Mouse (Mus musculus) hindbrain, postnatal 0 days (tissue): ENCODE measurements at regions not wholly inside any gene's neighbourhood (a gene's known extent, or its start where the extent isn't known, plus 50 kb on each side); places are given as distances from the start of the nearest gene placed in this dataset.
A peak's percentile ranks its signal among the peaks of the same experiment; 100 is the strongest.
"Not testable (repeated sequence)": the region's sequence is repeated elsewhere in the genome, so short reads cannot be mapped to it uniquely, and the experiment has no call there.

Source experiments
- ATAC-seq: fragments of 200-750 bp; cut with Nextera tagmentation; 2 replicates; pipeline ENCODE4 v1.8.0; 2017; ENCODE audit warnings: mild to moderate bottlenecking, moderate TSS enrichment, moderate library complexity
- DNase-seq: peaks from one replicate; pipeline ENCODE4 v3.0.0-alpha.2; 2015; ENCODE audit warnings: low spot score
- H3K27ac ChIP-seq: fragments of 300-500 bp; sonication (generic); 2 replicates; pipeline ENCODE4 v1.5.1; 2014; ENCODE audit warnings: mild to moderate bottlenecking
- H3K27me3 ChIP-seq: fragments of 300-500 bp; sonication (generic); 2 replicates; pipeline ENCODE4 v1.6.1; 2014; ENCODE audit warnings: low read length, mixed read lengths; ENCODE audit not compliant: insufficient read depth
- H3K36me3 ChIP-seq: fragments of 300-500 bp; sonication (generic); 2 replicates; pipeline ENCODE4 v1.6.1; 2014; ENCODE audit warnings: low read length, mixed read lengths; ENCODE audit not compliant: insufficient read depth
- H3K4me1 ChIP-seq: fragments of 300-500 bp; sonication (generic); 2 replicates; pipeline ENCODE4 v1.6.1; 2014; ENCODE audit warnings: antibody characterized with exemption, low read length, mixed read lengths; ENCODE audit not compliant: insufficient read depth
- H3K4me2 ChIP-seq: fragments of 300-500 bp; sonication (generic); 2 replicates; pipeline ENCODE4 v1.6.1; 2014; ENCODE audit warnings: low read depth, mild to moderate bottlenecking, low read length, moderate library complexity, mixed read lengths
- H3K4me3 ChIP-seq: fragments of 300-500 bp; sonication (generic); 2 replicates; pipeline ENCODE4 v1.5.1; 2014; ENCODE audit warnings: low read length
- H3K9ac ChIP-seq: fragments of 300-500 bp; sonication (generic); replicated peaks from 2 replicates; pipeline ENCODE4 v1.6.1; 2014; ENCODE audit warnings: mild to moderate bottlenecking, low read length, moderate library complexity, mixed read lengths
- H3K9me3 ChIP-seq: fragments of 300-500 bp; sonication (generic); 2 replicates; pipeline ENCODE4 v1.6.1; 2016; ENCODE audit warnings: low read length, mixed read lengths
- CTCF ChIP-seq: IDR thresholded peaks from 2 replicates; pipeline ENCODE4 v1.5.1; 2016; ENCODE audit warnings: antibody characterized with exemption, control low read depth, low read depth
- WGBS: fragments of 180-500 bp; shearing (Covaris S2); extraction: QIAGEN DNeasy Blood & Tissue Kit; methylation state at CpG from one replicate; pipeline ENCODE4 v1.1.7; 2014; 5-methylcytosine and 5-hydroxymethylcytosine counted together

DNA sequence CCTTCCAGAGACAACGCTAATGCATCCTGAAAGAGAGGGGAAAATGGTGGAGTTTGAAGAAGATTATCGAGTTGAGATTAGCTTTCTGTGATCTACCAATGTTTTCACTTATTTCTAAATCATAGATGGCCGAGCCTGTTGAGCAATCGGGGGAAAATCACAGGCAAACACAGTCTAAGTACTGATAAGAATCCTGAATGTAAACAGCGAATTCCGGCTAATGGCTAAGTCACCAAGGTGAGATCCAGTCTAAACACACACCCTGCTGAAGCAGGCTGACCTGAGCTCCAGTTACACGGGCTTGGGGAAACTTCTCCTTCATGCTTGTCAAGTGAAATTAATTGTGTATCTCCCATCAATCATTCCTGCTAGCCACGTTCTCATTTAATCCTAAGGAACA, 103.4 kb downstream of the Sox2 start:
- H3K4me1 ChIP-seq, result no peaks in the 10 kb centered on the region
- H3K4me2 ChIP-seq, result no peak overlapping the region
- ATAC-seq, result no peak
- H3K27me3 ChIP-seq, result no peaks in the 10 kb centered on the region
- H3K9me3 ChIP-seq, result no peaks in the 10 kb centered on the region
- H3K27ac ChIP-seq, result no peak overlapping the region
- no peaks in the 10 kb centered on the region for H3K36me3 ChIP-seq
- TF ChIP-seq CTCF, result no peak
- no peak overlapping the region for H3K4me3 ChIP-seq
- no peak overlapping the region for H3K9ac ChIP-seq
- 64% methylated on average over 8 of the region's 8 CpGs for whole genome bisulfite sequencing
- no peak for DNase-seq

GRCm38 (mm10) chr3:34754781-34755180, 104.6 kb downstream of the Sox2 start:
- H3K4me2 ChIP-seq, result no peak overlapping the region
- no peaks in the 10 kb centered on the region for H3K9me3 ChIP-seq
- TF ChIP-seq CTCF, result no peak
- DNase-seq, result no peak
- no peaks in the 10 kb centered on the region for H3K27me3 ChIP-seq
- no peak overlapping the region for H3K9ac ChIP-seq
- H3K27ac ChIP-seq, result no peak overlapping the region
- no peaks in the 10 kb centered on the region for H3K4me1 ChIP-seq
- ATAC-seq, result no peak
- no peaks in the 10 kb centered on the region for H3K36me3 ChIP-seq
- no peak overlapping the region for H3K4me3 ChIP-seq
- 88% methylated on average over 6 of the region's 6 CpGs for WGBS

GRCm38 (mm10) chr3:34755282-34755681, 105.1 kb downstream of the Sox2 start:
- not testable (repeated sequence) for H3K4me3 ChIP-seq, H3K9ac ChIP-seq, H3K9me3 ChIP-seq, H3K4me2 ChIP-seq, H3K27me3 ChIP-seq, DNase-seq, H3K27ac ChIP-seq, ATAC-seq, H3K4me1 ChIP-seq, H3K36me3 ChIP-seq
- WGBS, result 96% methylated on average over 5 of the region's 5 CpGs

GRCm38 (mm10) chr3:34756632-34757031, 106.4 kb downstream of the Sox2 start:
- Histone ChIP-seq H3K4me3 (no peak overlapping the region), H3K36me3 (no peaks in the 10 kb centered on the region), H3K9ac (no peak overlapping the region), H3K4me1 (no peaks in the 10 kb centered on the region), H3K9me3 (no peaks in the 10 kb centered on the region), H3K27me3 (no peaks in the 10 kb centered on the region), H3K4me2 (no peak overlapping the region), H3K27ac (no peak overlapping the region)
- ATAC-seq (no peak), DNase-seq (no peak)
- TF ChIP-seq CTCF, result no peak
- 38% methylated on average over 7 of the region's 7 CpGs for WGBS

- no peak for ATAC-seq
These were observed 106.9 kb downstream of the Sox2 start for GRCm38 (mm10) chr3:34757130-34757529.

DNA sequence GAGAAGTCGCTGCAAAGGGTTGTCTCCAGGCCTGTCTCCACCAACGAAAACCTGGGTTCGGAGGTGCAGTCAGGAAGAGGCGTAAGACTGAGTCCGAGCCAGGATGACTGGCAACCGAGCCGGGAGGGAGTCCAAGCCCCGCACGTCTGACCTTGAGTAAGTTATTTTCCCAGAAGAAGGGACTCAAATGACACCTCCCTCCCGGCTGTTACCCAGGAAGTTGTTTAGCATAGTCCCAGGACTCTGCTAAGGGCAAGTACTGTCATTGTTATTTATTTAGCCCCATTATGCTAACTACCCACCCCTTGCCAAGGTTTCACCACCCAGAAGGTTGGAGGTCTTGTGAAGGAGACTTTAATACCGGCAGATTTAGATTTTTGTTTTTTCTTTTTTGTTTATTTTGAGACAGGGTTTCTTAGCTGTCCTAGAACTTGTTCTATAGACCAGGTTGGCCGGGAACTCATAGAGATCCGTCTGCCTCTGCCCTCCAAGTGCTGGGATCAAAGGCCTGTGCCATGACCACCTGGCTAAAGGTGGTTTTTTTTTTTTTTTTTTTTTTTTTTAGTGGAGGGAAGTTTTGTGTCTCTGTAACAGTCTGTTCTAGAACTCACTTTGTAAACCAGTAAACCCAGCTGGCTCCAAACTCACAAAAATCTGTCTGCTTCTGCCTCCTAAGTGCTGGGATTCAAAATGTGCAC, 107.8 kb downstream of the Sox2 start:
- H3K27me3 ChIP-seq, result no peaks in the 10 kb centered on the region
- DNase-seq, result no peak
- H3K27ac ChIP-seq, result no peak overlapping the region
- ATAC-seq, result no peak
- no peak overlapping the region for H3K4me2 ChIP-seq
- no peaks in the 10 kb centered on the region for H3K36me3 ChIP-seq
- TF ChIP-seq CTCF, result no peak
- no peak overlapping the region for H3K9ac ChIP-seq
- no peaks in the 10 kb centered on the region for H3K9me3 ChIP-seq
- no peaks in the 10 kb centered on the region for H3K4me1 ChIP-seq
- 40% methylated on average over 13 of the region's 13 CpGs for WGBS
- H3K4me3 ChIP-seq, result no peak overlapping the region

More at GRCm38 (mm10) chr3:34757130-34757529, 106.9 kb downstream of the Sox2 start:
- Histone ChIP-seq H3K9ac (no peak overlapping the region), H3K4me2 (no peak overlapping the region), H3K4me3 (no peak overlapping the region), H3K27ac (no peak overlapping the region), H3K36me3 (no peaks in the 10 kb centered on the region), H3K4me1 (no peaks in the 10 kb centered on the region), H3K9me3 (no peaks in the 10 kb centered on the region), H3K27me3 (no peaks in the 10 kb centered on the region)
- TF ChIP-seq CTCF, result no peak
- 88% methylated on average over 6 of the region's 6 CpGs for WGBS
- DNase-seq, result no peak

DNA sequence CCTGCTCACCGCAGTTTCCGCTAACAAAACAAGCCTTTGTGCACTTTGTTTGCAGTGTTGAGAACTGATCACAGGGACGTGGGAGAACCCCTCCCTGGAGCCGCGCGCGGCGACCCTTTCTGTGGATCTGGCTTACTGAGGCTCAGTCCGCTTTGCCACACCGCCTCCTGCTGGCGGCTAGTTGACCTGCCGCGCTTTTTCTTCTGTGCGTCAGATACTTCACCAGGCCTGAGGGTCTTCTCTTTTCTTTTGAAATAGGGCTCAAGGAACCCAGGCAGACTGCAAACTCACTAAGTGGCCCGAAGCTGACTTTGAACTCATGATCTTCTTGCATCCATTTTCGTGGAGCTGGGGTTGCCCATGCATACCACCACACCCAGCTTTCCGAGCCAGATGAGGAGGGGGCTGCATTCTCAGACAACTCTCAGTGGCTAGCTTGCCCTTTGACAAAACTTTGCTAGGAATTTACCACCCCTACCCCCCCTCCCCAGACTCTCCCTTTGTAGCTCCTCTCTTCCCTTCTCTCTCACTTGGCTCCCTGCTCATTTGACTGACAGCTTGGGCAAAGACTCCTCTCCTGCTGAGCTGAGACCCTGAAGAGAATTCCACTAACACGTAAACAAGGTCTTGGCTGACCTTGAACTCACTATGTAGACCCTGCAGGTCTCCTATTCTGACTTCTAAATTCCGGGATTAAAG, 109.9 kb downstream of the Sox2 start:
- DNase-seq, result no peak
- 80% methylated on average over 19 of the region's 19 CpGs for WGBS
- Histone ChIP-seq H3K36me3 (no peaks in the 10 kb centered on the region), H3K4me2 (no peak overlapping the region), H3K9me3 (no peaks in the 10 kb centered on the region), H3K27ac (no peak overlapping the region), H3K9ac (no peak overlapping the region), H3K4me3 (no peak overlapping the region), H3K4me1 (no peaks in the 10 kb centered on the region), H3K27me3 (no peaks in the 10 kb centered on the region)
- ATAC-seq, result no peak
- peak; percentile 16; the same call in 1 of the 2 replicates for TF ChIP-seq CTCF
